Mouse (Mus musculus): ENCODE measurements at regions not wholly inside any gene's neighbourhood (a gene's known extent, or its start where the extent isn't known, plus 50 kb on each side); places are given as distances from the start of the nearest gene placed in this dataset.

DNA sequence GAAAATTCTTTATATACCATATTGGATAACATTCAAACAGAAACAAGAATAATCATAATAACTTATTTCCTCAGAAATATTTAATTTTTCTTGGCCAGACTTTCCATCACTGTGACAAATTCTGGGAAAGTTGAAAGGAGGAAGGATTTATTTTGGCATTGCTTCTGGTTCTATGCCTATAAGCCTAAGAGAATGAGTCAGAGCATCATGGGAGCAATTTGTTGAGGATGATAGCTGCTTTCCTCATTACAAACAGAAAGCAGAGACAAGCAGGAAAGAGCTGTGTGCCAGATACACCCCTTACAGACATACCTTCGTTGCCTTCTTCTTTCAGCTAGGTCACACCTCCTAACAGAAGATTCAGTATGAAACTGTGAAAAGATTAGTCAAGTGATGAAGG lies 115.3 kb downstream of the Rgs21 start:
- Histone ChIP-seq H3K27ac (ENCODE audit: low read length) (no peak overlapping the region), H3K9ac (ENCODE audit: low read length) (no peak overlapping the region), H3K27me3 (ENCODE audit: control insufficient read depth, insufficient read depth, low read length) (no peaks in the 10 kb centered on the region), H3K36me3 (ENCODE audit: control insufficient read depth, insufficient read depth) (no peaks in the 10 kb centered on the region), H3K4me1 (ENCODE audit: control insufficient read depth, insufficient read depth, low read length) (no peaks in the 10 kb centered on the region), H3K9me3 (replicated peaks; ENCODE audit: control insufficient read depth, low read length) (no peaks in the 10 kb centered on the region), H3K4me2 (ENCODE audit: low read depth, low read length) (no peak overlapping the region), H3K4me3 (ENCODE audit: low read length) (no peak overlapping the region)
- ATAC-seq (replicated peaks; ENCODE audit: extremely low read depth, insufficient read depth, low FRiP score), result no peak
- 53% methylated on average over 1 of the region's 1 CpGs for WGBS

DNA sequence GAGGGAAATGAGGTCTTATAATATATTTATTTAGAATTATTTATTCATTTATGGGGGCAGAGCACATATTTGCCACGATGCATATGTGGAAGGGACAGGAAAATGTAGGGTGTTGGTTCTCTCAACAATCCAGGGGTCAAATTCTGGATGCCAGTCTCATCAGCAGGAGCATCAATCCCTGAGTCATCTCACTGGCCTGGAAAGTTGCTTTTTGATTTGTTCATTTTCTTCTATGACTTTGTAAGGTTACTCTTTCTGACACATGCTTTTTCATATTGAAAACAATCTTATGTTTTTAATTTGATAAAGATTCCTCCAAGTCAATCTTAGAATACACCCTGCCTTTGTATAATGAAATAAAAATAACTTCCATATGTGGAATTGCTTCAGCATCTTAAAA lies 115.7 kb downstream of the Rgs21 start:
- 50% methylated on average over 1 of the region's 1 CpGs for WGBS
- ATAC-seq (replicated peaks; ENCODE audit: extremely low read depth, insufficient read depth, low FRiP score), result no peak
- no peak overlapping the region for H3K4me3 ChIP-seq (ENCODE audit: low read length)
- no peaks in the 10 kb centered on the region for H3K9me3 ChIP-seq (replicated peaks; ENCODE audit: control insufficient read depth, low read length)
- H3K27ac ChIP-seq (ENCODE audit: low read length), result no peak overlapping the region
- no peaks in the 10 kb centered on the region for H3K27me3 ChIP-seq (ENCODE audit: control insufficient read depth, insufficient read depth, low read length)
- H3K4me1 ChIP-seq (ENCODE audit: control insufficient read depth, insufficient read depth, low read length), result no peaks in the 10 kb centered on the region
- no peak overlapping the region for H3K4me2 ChIP-seq (ENCODE audit: low read depth, low read length)
- H3K36me3 ChIP-seq (ENCODE audit: control insufficient read depth, insufficient read depth), result no peaks in the 10 kb centered on the region
- H3K9ac ChIP-seq (ENCODE audit: low read length), result no peak overlapping the region

DNA sequence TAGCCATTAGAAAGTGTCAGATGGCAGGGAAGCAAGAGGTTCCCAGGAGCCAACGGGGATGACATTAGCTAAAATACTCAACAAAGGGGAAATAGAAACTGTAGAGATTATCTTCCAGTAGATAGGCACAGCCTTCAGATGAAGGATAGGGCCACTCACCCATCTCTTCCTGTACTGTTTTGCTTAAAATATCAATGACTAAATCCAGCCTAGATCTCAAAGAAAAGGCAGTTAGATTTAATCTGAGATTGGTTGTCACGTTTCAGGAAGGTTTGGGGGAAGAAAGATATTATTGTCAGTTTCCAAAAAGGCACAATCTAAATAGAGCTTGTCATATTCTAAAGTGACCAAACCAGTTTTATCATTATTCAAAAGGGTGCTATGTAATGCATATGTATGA lies 130.8 kb downstream of the Rgs21 start:
- Histone ChIP-seq H3K4me2 (ENCODE audit: low read depth, low read length) (no peak overlapping the region), H3K4me3 (ENCODE audit: low read length) (no peak overlapping the region), H3K36me3 (ENCODE audit: control insufficient read depth, insufficient read depth) (no peaks in the 10 kb centered on the region), H3K9me3 (replicated peaks; ENCODE audit: control insufficient read depth, low read length) (no peaks in the 10 kb centered on the region), H3K27me3 (ENCODE audit: control insufficient read depth, insufficient read depth, low read length) (no peaks in the 10 kb centered on the region), H3K4me1 (ENCODE audit: control insufficient read depth, insufficient read depth, low read length) (no peaks in the 10 kb centered on the region), H3K27ac (ENCODE audit: low read length) (no peak overlapping the region), H3K9ac (ENCODE audit: low read length) (no peak overlapping the region)
- ATAC-seq (replicated peaks; ENCODE audit: extremely low read depth, insufficient read depth, low FRiP score), result no peak
- WGBS, result 69% methylated on average over 2 of the region's 2 CpGs

DNA sequence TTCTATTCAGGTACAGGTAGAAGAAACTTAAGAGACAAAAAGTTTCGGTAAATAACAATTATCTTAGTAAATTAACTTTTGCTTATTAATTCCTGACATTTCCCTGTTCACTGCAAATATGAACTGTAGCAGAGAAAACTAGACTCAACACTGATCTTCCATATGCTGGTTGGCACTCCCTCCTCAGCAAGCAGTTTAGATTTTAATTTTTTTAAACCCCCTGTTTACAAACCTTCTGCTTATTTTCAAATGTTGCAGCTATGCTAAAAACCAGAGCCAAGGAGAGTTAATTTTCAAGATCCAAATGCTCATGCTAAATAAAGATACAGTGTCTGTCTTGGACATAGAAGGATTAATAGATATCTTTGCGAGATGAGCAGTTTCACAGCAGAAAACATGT lies 134.7 kb downstream of the Rgs21 start:
- Histone ChIP-seq H3K4me2 (ENCODE audit: low read depth, low read length) (no peak overlapping the region), H3K4me3 (ENCODE audit: low read length) (no peak overlapping the region), H3K9me3 (replicated peaks; ENCODE audit: control insufficient read depth, low read length) (no peaks in the 10 kb centered on the region), H3K9ac (ENCODE audit: low read length) (no peak overlapping the region), H3K27me3 (ENCODE audit: control insufficient read depth, insufficient read depth, low read length) (no peaks in the 10 kb centered on the region), H3K36me3 (ENCODE audit: control insufficient read depth, insufficient read depth) (no peaks in the 10 kb centered on the region), H3K27ac (ENCODE audit: low read length) (no peak overlapping the region), H3K4me1 (ENCODE audit: control insufficient read depth, insufficient read depth, low read length) (no peaks in the 10 kb centered on the region)
- no peak for ATAC-seq (replicated peaks; ENCODE audit: extremely low read depth, insufficient read depth, low FRiP score)
- 82% methylated on average over 2 of the region's 2 CpGs for WGBS

DNA sequence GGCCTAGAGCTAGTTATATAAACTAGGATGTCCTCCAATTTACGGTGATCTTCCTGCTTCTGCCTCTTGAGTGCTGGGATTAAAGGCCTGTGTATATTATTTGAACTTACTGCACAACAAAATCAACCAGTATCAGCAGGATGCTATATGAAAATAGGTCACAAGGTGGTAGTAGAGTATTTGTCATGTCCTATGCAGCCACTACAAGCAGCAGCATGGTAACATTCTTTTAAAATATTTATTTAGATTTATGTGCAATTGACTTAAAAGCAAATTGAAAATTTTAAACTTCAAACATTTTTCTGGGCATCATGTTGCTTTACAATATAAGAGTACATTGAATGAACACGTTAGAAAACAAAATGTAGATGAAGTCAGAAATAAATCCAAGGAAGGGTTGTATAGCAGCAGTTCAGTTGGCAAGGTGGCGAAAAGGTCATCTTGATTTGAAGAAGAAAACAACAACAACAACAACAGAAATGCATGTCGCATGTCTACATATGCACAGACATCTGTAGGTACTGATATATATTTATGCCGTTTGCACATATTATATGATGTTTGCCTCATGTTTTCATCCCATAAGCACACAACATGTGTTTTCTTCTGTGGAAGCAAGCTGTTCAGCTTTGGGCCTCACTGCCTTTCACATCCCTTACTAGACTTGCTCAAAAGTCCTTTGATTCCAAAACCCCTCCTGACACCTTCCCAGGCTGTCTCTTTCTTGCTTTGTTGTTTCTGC lies 135.8 kb downstream of the Rgs21 start:
- Histone ChIP-seq H3K4me3 (ENCODE audit: low read length) (no peak overlapping the region), H3K4me1 (ENCODE audit: control insufficient read depth, insufficient read depth, low read length) (no peaks in the 10 kb centered on the region), H3K4me2 (ENCODE audit: low read depth, low read length) (no peak overlapping the region), H3K27me3 (ENCODE audit: control insufficient read depth, insufficient read depth, low read length) (no peaks in the 10 kb centered on the region), H3K9ac (ENCODE audit: low read length) (no peak overlapping the region), H3K27ac (ENCODE audit: low read length) (no peak overlapping the region), H3K9me3 (replicated peaks; ENCODE audit: control insufficient read depth, low read length) (no peaks in the 10 kb centered on the region), H3K36me3 (ENCODE audit: control insufficient read depth, insufficient read depth) (no peaks in the 10 kb centered on the region)
- WGBS, result 79% methylated on average over 5 of the region's 5 CpGs
- ATAC-seq (replicated peaks; ENCODE audit: extremely low read depth, insufficient read depth, low FRiP score), result no peak

DNA sequence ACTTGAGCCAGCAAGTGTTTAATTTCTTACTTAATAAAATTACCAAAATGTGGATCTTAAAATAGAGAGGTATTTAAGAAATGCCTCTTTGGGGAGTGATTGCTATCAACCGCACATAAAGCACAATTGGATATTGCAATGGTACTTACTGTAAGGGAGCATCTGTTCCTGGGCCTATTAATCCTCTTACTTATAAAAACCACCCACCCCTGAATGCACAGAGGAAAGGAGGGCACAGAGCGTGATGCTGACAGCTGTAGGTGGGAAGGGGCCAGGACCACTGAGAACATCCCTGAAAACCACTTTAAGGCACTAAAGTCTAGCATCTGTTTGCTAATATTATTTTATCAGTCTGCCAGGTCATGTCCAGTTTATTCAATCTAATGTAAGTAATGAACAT lies 146.1 kb downstream of the Rgs21 start:
- H3K27me3 ChIP-seq (ENCODE audit: control insufficient read depth, insufficient read depth, low read length), result no peaks in the 10 kb centered on the region
- WGBS, result 80% methylated on average over 2 of the region's 2 CpGs
- no peak overlapping the region for H3K27ac ChIP-seq (ENCODE audit: low read length)
- H3K36me3 ChIP-seq (ENCODE audit: control insufficient read depth, insufficient read depth), result no peaks in the 10 kb centered on the region
- H3K4me3 ChIP-seq (ENCODE audit: low read length), result no peak overlapping the region
- no peaks in the 10 kb centered on the region for H3K9me3 ChIP-seq (replicated peaks; ENCODE audit: control insufficient read depth, low read length)
- H3K9ac ChIP-seq (ENCODE audit: low read length), result no peak overlapping the region
- H3K4me2 ChIP-seq (ENCODE audit: low read depth, low read length), result no peak overlapping the region
- no peaks in the 10 kb centered on the region for H3K4me1 ChIP-seq (ENCODE audit: control insufficient read depth, insufficient read depth, low read length)
- no peak for ATAC-seq (replicated peaks; ENCODE audit: extremely low read depth, insufficient read depth, low FRiP score)

DNA sequence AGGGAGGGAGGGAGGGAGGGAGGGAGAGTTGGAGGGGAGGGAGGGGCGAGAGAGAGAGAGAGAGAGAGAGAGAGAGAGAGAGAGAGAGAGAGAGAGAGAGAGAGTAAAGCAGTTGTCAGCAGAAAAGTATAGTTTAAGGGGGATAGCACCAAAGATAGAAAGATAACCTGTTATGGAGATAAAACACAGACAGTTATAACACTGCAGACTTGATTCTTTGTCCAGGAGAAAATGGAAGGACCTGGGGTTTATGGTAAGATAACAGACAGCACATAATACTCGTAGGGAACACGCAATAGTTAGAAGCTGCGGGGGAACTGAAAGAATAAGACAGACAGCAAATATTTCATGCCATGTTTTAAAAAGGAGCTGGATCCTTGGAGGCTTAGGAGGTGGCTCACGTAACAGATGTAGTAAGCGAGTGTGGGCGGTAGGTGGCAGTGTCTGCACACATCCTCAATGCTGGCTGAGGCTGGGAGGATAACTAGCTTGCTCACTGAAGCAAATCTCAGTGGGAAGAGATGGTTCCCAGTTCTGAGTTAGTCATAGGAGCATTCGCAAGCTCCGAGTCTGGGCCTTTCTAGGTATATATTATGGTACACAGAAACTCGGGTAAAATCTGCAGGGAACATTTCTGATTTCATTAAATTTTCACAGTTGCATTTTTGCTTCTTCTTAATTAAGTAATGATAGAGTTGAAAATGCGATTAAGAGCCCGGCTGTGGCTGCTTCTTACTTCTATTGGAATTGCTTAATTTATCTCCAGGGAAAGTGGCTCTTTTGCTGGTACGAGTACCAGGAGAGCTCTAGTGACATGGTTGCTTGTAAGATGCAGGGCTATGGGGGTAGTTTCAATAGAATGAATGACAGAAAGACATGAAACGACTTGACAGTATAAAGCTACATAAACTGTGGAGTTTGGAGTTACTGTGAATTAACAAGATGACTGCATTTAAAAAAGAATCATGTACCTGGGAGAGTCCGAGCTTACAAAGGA lies 157.6 kb upstream of the Rgs1 start:
- Histone ChIP-seq H3K4me1 (ENCODE audit: control insufficient read depth, insufficient read depth, low read length) (no peaks in the 10 kb centered on the region), H3K36me3 (ENCODE audit: control insufficient read depth, insufficient read depth) (no peaks in the 10 kb centered on the region), H3K4me3 (ENCODE audit: low read length) (no peak overlapping the region), H3K27ac (ENCODE audit: low read length) (no peak overlapping the region), H3K27me3 (ENCODE audit: control insufficient read depth, insufficient read depth, low read length) (no peaks in the 10 kb centered on the region), H3K9me3 (replicated peaks; ENCODE audit: control insufficient read depth, low read length) (no peaks in the 10 kb centered on the region), H3K9ac (ENCODE audit: low read length) (no peak overlapping the region), H3K4me2 (ENCODE audit: low read depth, low read length) (no peak overlapping the region)
- WGBS, result 31% methylated on average over 14 of the region's 15 CpGs
- ATAC-seq (replicated peaks; ENCODE audit: extremely low read depth, insufficient read depth, low FRiP score), result no peak

DNA sequence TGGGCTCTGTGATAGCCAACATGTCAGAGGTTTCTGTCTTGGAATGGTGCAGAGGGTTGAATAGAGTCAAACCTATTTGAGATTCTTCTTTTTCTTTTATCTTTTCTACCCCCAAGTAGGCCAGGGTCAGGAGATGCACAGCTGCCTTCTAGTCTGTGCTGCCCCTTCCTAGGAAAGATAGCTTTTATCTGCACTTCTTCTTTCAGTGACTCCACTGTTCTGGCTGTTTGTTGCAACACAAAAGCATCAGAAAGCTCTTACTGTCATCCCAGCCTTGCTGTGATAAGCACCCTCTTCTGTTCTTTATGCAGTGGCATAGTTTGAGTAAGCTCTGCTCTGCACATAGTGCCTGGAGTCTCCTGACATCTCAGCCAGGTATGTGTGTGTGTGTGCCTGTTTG lies 156.7 kb upstream of the Rgs1 start:
- no peaks in the 10 kb centered on the region for H3K27me3 ChIP-seq (ENCODE audit: control insufficient read depth, insufficient read depth, low read length)
- H3K27ac ChIP-seq (ENCODE audit: low read length), result no peak overlapping the region
- H3K4me2 ChIP-seq (ENCODE audit: low read depth, low read length), result no peak overlapping the region
- H3K4me1 ChIP-seq (ENCODE audit: control insufficient read depth, insufficient read depth, low read length), result no peaks in the 10 kb centered on the region
- H3K9me3 ChIP-seq (replicated peaks; ENCODE audit: control insufficient read depth, low read length), result no peaks in the 10 kb centered on the region
- no peak overlapping the region for H3K9ac ChIP-seq (ENCODE audit: low read length)
- no peaks in the 10 kb centered on the region for H3K36me3 ChIP-seq (ENCODE audit: control insufficient read depth, insufficient read depth)
- no peak for ATAC-seq (replicated peaks; ENCODE audit: extremely low read depth, insufficient read depth, low FRiP score)
- no peak overlapping the region for H3K4me3 ChIP-seq (ENCODE audit: low read length)

DNA sequence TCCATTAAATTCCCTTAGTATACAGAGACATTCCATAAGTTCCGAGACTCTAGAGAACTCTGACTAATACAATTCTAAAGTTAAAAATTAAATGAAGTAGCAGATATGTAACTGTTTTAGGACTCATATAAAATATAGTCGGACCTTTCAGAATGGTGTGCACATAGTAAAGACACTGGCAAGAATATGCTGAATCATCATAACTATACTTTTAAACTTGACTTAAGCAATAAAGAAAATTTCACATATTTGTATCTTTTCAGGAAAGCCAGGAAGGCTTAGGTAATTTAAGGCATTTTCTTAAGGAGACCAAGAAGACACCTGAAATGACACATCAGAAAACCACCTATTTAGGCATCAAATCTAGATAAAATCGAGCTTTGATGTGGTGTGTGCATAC lies 156.0 kb upstream of the Rgs1 start:
- no peak overlapping the region for H3K27ac ChIP-seq (ENCODE audit: low read length)
- 73% methylated on average over 3 of the region's 3 CpGs for WGBS

More for the DNA sequence above, 156.0 kb upstream of the Rgs1 start:
- Histone ChIP-seq H3K36me3 (ENCODE audit: control insufficient read depth, insufficient read depth) (no peaks in the 10 kb centered on the region), H3K4me2 (ENCODE audit: low read depth, low read length) (no peak overlapping the region), H3K9me3 (replicated peaks; ENCODE audit: control insufficient read depth, low read length) (no peaks in the 10 kb centered on the region), H3K4me3 (ENCODE audit: low read length) (no peak overlapping the region), H3K4me1 (ENCODE audit: control insufficient read depth, insufficient read depth, low read length) (no peaks in the 10 kb centered on the region), H3K27me3 (ENCODE audit: control insufficient read depth, insufficient read depth, low read length) (no peaks in the 10 kb centered on the region), H3K9ac (ENCODE audit: low read length) (no peak overlapping the region)
- no peak for ATAC-seq (replicated peaks; ENCODE audit: extremely low read depth, insufficient read depth, low FRiP score)

Data from heart, embryonic 16.5 days (tissue).